Mouse (Mus musculus) embryo, embryonic 10 days (tissue): ENCODE measurements at regions not wholly inside any gene's neighbourhood (a gene's known extent, or its start where the extent isn't known, plus 50 kb on each side); places are given as distances from the start of the nearest gene placed in this dataset.

ENCODE experiments used
- DNase-seq: peaks from one replicate; pipeline ENCODE4 v3.0.0-alpha.2; 2015; ENCODE audit warnings: low spot score

GRCm38 (mm10) chr1:3813071-3813470, 994.6 kb upstream of the Gm37988 start:
- no peak for DNase-seq

- peak; percentile 35 for DNase-seq
Observed at GRCm38 (mm10) chr1:3842021-3842420, 965.7 kb upstream of the Gm37988 start.
